Mouse (Mus musculus): ENCODE measurements around the gene Kcnab2.

- TF ChIP-seq CTCF (IDR thresholded peaks at IDR 0.05; ENCODE audit: insufficient read depth, low read depth, low read length) (no peak), POLR2A (IDR thresholded peaks at IDR 0.05; ENCODE audit: insufficient read depth, low read depth, low read length) (no peak)
Observed at GRCm38 (mm10) chr4:152392627-152393026, 85.0 kb downstream of the Kcnab2 start.
